Mouse (Mus musculus): ENCODE measurements around the gene Dnah9.

The Dnah9 gene

DNA sequence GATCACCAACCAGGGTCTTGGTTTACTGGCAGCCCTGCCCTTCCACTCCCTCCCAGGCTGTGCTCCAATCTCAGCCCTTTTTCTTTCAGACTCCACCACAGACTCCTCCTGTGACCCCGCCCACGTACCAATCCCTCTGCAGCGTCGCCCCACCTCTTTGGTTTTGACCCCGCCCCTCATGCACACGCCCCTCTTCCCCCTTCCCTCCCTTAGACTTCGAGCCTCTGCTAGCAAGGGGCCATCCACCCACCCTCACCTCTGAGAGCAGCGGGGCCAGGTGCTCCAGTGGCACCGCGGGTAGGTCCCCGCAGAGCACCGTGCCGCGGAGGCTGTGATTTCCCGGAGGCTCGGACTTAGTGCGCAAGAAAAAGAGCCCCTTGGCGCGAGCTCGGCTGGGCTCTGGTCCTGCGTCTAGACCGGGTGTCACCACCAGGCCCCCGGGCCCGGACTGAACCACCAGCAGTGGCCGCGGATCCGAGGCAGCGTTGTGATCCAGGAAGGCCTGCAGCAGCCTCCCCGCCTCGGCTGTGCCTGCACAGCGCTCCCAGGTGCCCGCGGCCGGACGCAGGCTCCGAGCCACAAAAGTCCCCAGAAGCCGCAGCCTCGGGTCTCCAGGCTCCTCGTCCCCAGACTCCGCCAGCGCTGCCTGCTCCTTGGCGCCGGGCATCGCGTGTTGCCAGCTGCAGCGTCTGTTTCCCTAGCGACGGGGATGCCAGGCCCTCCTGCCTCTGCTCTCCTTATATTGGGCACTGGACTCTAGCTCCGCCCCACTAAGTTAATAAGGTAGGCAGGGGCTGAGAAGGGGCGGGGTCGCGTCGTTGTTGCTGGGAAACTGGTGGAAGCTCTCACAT is at the start of gene Dnah9:
Gene Dnah9, minus strand, starts transcription at position 751 of the 851 bp plus-strand sequence.
- DNase-seq (ENCODE audit: low spot score): no peak

DNA sequence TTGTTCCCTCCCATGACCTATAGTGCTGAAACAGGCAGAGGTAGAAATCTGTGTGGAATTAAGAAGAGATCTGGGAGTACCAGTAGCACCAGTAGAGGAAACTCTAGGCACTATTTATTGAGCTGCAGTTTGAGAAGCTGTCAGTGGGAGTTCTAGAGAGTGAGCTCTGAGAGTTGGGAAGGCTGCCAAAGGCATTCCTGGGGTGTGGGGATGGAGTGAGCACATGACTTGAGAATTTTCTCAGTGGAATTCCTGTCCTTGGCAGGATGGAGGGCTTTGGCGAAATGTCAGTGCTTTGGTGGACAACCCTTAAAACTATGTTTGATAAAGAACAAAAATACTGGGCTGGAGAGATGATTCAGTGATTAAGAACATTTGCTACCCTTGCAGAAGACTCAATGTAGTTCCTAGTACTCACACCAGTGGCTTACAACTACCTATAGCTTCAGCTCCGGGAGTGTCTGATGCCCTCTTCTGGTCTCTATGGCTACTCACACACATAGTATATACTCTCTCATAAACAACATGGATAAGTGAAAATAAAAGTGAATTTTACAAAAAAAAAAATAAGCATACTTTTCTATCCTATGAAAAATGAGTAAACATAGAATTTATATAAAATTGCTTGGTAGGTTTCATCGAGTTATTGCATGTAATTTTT is 20.4 kb upstream of the Dnah9 start:
- DNase-seq (ENCODE audit: low spot score): no peak

DNA sequence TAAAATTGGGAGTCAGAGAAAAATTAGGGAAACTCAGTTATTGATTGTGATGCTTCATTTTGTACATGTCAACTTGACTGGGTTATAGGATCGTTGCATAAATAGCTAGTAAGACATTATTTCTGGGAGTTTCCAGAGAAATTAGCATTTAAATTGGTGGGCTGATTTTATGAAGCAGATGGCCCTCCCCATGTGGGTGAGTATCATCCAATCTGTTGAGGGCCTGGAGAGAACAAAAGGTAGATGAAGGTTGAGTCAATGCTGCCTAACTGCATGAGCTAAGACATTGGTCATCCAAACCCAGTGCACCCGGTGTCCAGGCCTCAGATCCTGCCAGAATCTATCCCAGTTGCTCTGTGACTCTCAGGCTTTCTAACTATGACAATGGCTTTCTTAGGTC is 19.8 kb upstream of the Dnah9 start:
- no peak for DNase-seq (ENCODE audit: low spot score)

DNA sequence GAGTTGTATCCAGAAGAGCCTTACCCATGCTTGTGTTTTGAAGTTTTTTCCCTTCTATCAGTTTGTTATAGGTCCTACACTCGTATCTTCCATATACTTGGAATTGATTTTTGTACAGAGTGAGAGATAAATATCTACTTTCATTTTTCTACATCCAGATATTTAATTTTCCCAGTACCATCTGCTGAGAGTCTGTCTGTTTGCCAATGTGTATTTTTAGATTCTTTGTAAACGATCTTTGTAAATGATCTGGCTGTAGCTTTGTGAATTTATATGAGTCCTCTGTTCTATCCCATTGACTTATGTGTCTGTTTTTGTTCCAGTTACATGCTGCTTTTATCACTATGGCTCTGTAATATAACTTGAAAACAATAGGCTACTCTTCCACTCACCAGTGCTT is 9.4 kb upstream of the Dnah9 start:
- DNase-seq (ENCODE audit: low spot score): no peak

DNA sequence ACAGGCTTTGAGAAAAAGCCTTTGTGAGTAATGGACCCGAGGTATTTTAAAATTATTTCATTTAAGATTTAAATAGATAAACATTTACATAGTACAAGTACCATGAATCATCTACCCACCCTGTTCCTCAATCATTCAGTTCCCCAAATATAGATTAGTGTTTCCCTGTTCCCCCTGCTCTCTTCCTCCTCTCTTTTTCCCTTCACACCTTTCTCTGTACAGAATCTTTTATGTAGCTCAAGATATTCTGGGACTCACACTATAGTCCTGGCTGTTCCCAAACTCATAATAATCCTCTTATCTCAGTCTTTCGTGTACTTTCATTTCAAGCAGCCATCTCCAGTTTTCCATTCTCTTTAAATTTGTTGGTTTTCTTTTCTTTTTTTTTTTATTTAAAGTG is 4.3 kb downstream of the Dnah9 start:
- DNase-seq (ENCODE audit: low spot score): no peak

DNA sequence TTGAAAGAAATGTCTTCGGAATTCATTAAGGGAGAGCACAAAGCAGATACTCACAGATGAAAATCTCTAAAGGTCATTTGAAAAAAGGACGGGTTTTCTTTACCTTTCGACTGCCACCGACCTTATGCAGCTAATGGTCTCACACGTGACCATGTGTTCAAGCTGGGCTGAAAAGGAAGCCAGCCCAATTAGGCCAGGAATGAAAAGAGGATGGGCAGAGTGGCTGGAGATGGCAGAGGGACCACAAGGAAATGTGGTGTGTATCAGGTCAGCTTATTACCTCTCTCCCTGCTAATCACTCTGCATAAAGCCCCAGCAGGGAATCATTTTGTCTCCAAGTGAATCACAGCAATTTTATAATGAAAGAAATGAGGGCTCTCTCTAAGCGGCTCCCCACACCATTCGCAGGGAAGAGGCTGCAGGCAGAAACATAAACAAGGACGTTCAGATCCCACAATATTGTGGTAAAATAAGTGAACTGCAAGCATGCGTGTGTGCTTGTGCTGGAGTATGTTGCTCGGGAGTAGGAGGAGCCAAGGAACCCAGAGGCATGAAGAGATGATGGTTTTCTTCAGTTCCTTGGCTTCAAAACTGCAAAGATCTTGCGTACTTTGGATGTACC is 27.6 kb downstream of the Dnah9 start:
- DNase-seq (ENCODE audit: low spot score): no peak

DNA sequence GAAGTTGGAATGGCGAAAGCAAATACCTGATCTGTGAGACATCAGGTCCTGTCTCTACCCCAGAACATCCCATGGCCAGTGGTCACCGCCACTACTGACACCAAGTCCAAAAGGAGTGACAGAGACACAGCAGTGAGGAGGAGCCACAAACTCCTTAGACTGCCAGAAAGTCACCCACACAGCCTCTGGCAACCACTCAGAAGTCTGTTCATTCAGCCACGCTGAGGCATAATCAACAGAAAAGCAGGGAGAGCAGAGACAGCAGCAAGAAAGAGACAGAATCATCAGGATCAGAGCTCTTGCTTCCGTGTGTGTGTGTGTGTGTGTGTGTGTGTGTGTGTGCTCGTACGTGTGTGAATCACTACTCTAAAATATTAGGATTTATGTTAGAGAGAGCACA is 33.5 kb downstream of the Dnah9 start:
- DNase-seq (ENCODE audit: low spot score): no peak

DNA sequence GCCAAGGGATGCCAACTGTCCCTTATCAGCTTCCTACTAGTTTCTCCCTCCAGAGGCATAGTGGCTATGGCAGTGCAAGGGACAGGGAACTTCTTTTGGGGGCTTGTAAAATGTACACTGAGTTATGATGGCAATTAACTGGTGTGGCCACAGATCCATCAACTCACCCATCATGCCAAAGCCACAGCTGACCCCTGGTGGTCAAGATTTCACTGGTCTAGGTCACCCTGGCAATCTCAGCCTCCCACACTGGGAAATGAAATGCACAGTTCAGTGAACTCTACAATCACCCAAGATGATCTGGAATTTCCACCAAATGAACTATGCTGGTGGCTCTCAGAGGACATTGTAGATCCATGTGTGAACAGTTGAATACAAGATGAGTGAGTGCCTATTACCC is 42.2 kb downstream of the Dnah9 start:
- DNase-seq (ENCODE audit: low spot score): no peak

DNA sequence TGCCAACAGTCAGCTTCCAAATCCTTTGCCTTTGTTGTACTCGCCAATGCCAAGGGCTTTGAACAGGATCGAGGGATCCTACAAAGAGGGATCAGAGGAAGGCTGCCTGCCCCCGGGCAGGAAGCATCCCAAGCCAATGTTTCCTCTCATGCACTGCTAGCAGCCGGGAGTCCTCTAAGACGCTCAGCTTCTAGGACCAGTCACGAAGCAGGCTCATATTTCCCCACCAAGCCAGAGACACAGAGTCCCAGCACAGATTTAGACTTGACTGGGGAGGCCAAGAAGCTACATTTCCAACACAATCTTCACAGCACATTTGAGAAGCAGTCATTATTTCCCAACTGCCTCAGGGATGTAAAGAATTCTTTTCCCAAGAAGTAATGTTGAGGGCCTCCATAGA is 43.9 kb downstream of the Dnah9 start:
- no peak for DNase-seq (ENCODE audit: low spot score)

DNA sequence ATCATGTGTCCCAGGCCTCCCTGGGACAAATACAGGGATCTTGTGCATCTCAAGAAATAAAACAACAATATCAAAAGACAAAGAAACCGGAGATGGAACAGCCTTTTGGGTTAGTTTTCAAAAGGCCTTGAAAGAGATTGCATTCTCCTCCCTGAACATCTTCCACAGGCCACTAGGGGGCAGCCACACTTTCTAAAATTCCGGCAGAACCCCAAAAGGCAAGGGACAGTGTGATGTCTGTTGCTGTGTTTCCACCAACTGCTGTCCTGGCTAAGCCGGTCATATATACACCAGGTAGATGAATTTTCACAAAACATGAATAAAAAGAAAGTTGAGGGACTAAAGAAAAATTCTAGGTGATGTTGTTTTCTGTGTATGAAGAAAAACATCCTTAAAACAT is 46.3 kb downstream of the Dnah9 start:
- no peak for DNase-seq (ENCODE audit: low spot score)

DNA sequence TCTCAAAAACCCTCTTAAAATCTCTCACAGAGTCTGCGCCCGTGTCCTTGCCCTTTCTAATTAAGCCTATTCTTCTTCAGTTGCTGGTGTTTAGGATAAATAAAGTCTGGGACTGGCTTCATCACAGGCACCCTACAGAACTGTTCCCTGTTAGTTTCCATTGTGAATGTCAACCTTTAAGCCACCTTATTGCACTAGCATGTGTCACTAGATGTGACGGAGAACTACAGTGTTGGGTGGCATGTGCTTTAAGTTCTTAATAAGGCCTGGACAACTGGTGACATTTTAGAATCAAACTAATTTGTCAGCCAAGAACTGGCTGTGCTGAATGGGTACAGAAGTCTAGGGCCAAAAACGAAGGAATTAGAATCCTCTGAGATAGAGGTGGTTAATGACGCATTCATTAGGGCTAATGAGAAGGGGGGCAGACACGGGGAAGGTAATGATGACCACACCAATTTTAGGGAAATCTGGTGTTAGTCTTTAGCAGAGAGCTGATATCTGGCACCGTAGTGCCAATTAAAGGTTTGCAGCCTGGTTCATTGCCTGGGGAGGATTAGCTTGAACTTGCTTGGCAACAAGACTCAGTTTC is 84.6 kb downstream of the Dnah9 start:
- DNase-seq (ENCODE audit: low spot score): no peak

DNA sequence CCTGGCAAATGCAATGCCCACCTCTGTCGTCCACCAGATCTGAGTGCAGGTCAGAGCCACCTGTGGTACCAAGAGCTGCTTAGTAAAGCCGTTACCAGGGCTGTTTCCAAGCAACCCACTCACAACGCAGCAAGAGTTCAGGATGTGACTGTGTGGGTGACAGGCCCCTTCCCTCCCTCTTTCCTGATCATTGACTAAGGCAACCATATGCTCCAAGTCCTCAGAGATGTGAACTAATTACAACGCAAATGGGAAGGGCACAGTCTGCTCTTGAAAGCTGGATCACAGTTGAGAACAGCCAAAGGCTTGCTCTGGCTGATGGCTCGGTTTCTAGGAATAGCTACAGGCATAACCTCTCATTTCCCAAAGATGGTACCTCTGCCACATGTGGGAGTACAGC is 95.4 kb downstream of the Dnah9 start:
- no peak for DNase-seq (ENCODE audit: low spot score)

DNA sequence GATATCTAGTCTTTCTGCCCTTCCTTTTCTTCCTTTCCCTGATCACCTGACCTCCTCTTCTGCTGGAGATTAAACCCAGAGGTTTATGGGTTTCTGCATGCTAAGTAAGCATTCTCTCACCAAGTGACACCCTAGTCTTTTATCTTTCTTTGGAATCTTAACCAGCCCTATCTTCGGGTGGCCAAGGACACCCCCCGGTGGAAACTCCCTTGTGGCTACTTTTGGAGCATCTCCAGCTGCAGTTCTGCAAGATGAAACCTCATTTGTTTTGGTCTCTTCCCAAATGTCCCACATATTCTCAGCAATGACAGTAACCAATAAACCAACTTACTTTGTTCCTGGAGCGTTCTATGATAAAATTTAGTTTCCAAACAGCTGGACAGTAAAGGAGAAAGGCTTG is 109.4 kb downstream of the Dnah9 start:
- DNase-seq (ENCODE audit: low spot score): no peak

DNA sequence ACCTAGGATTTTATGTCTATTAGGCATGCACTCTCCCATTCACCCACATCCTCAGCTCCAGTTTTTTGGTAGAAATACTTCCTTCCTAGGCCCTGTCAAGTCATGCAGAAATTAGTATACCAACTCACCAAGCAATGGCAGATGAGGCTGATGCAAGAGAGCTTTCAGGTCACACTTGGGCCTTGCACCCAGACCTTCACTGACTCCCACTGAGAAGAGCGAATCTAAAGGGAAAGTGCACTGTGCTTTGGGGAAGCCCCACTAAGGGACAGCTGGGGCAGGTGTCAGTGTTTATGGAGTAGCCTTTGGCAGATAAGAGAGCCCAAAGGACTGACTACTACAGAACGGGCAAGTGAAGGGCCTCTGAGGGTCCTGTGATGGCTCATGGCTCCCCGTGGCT is 117.1 kb downstream of the Dnah9 start:
- DNase-seq (ENCODE audit: low spot score): no peak

DNA sequence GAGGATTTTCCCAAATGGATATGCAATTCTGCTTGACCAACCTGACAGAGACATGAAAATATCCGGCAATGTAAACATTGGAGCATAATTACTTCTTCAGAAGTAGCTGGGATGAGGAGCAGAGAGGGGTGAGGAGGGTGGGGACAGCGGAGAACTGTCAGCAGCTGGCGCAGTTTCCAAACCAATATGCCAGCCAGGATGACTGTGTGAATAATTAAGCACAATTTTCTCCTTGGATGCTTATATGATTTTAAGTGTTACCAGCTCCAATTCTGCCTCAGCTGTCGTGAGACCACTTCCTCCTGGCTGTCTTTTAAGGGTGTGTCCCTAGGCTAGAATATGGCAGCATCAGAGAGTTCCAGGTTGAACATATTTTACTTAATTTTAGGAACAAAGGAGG is 119.2 kb downstream of the Dnah9 start:
- DNase-seq (ENCODE audit: low spot score): no peak

DNA sequence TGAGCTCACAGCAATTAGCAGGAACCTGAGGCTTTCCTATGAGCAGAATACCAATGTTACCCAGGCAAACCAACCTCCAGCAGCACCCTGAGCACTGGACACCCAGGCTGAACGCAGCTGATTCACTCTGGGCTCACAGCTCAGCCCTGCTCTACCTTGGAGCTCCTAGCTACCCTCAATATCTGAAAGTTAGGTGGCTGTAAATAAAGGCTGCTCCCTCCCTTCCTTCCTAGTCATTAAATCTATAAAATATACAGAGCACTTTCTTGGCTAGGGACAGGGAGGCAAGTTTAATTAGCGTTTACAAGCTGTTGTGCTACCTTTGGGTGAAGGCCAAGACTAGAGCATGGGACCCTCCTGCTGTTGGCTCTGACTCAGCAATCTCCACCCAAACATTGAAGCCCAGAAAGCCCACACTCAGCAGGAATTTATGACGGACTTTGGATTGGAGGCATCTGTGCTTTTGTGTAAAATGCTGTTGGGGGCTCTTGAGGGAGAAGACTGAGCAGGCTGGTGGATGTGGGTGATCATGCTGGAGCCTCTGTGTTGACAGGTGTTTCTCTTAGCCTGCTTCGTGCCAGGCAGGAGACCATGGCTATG is 121.7 kb downstream of the Dnah9 start:
- no peak for DNase-seq (ENCODE audit: low spot score)

DNA sequence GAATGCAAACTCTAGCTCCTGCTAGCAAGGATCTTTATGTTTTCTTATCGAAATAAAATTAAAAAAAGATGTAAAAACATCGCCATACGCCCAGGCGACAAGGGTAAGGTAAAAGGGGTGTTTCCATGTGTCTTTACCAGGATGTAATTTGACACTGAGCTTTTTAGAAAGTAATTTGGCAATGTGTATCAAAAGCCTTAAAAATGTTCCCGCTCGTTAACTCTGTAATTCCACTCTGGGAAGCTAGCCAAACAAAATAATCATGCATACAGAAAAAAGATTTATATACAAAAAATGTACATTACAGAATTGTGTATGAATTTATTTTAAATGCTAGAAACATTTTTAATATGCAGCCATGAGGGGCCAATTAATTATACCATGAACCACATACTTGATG is 124.7 kb downstream of the Dnah9 start:
- no peak for DNase-seq (ENCODE audit: low spot score)

DNA sequence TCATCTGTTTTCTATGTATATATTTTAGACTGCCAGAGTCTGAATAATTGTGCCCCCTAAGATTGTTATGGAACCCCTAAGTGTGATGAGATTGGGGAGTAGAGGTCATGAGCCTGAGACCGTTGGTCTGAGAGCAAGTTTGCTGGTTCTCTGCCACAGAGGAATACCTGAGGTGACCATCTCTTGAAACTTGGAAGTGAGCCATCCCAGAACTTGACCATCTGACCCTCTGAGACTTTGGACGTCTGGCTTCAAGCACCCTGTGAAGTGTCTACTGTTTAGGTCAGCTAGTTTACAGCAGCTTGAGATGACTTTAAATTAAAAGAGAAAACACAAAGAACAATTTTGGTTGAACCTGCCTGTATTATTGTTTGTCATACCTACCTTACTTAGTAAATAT is 125.8 kb downstream of the Dnah9 start:
- no peak for DNase-seq (ENCODE audit: low spot score)

DNA sequence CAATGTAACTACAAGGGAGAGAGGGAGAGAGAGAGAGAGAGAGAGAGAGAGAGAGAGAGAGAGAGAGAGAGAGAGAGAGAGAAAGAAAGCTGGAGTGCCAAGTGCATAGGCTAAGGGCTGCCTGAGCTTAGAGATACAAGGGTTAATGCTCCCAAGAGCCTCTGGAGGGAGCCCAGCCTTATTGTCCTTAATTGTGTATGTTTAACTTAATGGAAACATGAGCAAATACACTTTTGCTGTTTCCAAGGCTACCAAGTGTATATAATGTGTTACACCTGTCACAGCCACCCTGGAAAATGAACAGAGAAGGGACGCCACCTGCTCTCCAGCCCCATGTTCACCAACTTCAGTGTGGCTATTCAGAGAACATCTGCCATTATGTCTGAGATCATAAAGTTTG is 142.6 kb downstream of the Dnah9 start:
- DNase-seq (ENCODE audit: low spot score): no peak

DNA sequence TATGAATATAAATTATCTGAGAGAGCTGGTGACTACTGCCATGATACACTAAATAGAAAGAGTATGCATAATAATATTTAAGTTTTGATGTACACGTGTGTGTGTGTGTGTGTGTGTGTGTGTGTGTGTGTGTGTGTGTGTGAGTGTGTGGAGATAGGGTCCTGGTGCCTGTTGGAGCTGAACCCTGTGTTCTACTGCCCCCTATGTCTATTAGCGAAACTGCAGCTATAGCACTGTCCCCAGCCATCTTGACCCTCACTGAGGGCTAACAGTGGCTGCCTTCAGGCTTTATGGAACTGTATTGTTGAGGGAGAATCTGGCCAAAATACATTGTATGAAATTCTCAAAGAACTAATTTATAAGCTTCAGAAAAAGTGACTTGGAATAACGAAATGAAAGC is 192.5 kb downstream of the Dnah9 start:
- no peak for DNase-seq (ENCODE audit: low spot score)

DNA sequence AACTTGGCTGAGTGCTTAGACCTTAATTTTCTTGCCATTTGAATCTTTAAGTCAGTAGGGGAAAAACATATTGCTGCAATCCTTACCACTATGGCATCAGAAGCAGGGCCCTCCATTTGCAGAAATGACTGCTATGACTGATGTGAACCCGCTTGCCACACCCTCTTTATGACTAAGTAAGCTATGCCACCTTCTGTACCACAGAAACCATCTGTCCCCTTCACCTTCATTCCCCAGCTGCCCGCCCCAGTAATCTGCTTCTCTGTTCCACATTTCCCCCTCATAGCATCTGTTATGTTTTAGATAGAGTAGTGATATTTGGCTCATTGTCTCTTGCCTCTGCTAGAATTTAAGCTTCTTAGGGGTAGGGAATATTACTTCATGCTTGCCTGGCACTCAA is 237.6 kb downstream of the Dnah9 start:
- no peak for DNase-seq (ENCODE audit: low spot score)

DNA sequence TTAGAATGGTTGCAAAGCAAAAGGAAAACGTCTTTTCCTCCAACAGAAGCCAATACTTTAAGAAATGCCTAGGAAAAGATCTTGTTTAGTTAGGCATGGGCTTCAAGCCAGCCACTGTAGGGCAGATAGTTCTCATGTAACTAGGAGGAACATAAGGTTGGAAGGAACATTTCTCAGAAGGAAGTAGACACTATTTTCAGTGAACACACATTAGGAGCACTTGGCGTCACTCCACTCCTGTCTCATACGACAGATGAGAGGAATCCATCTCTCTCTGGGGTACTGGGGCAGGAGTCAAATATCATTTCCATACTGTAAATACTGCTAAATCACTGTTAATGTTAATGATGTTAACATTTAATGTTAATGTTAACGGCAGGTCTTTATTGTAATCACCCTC is 238.0 kb downstream of the Dnah9 start:
- no peak for DNase-seq (ENCODE audit: low spot score)

DNA sequence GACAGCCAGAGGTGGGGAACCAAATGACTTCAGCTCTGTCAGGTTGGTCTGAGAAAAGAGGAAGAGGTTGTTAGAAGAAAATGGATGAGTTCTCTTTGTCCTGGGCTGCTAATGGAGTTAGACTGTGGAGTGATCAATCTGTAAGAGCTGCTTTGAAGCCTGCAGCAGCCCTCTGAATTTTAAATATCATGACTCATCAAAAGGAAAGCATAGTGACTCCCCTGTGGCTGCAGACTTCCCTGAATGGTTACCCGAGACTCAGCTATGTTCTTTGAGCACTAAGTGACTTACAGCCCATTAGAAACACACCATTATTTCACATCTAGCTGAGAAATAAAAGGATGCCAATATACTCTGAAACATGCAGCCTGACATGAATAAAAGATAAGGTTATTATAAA is 240.4 kb downstream of the Dnah9 start:
- no peak for DNase-seq (ENCODE audit: low spot score)

Data from T-cell, adult 2 months (primary cell).